Mouse (Mus musculus) lung, postnatal 14 days (tissue): ENCODE measurements around the gene Sqor.

Experiments used
- DNase-seq: peaks from one replicate; pipeline ENCODE4 v3.0.0; 2021

The Sqor gene

GRCm38 (mm10) chr2:122786167-122786566, 21.1 kb downstream of the Sqor start:
- no peak for DNase-seq

DNA sequence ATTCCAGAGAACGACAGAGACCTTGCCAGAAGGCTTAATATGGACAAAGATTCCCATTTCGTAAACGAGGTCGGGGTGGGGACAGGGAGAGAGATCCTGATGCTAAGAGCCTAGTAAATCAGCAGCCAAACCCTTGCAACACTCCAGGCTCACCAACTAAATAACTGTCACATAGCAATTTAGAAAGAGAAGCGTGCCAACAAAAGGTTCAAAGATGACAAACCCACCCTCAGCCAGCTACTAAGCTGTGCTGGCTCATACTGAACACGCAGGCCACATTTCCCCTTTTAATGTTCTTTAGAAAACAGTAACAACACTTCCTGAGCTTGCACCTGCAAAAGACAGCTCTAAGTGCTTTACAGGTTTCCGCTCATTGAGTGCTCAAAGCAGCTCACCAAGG, 24.3 kb downstream of the Sqor start:
- DNase-seq: peak; percentile 28

- no peak for DNase-seq
These were observed 24.7 kb downstream of the Sqor start for GRCm38 (mm10) chr2:122789730-122790129.

- DNase-seq: no peak
These were observed 39.4 kb downstream of the Sqor start for GRCm38 (mm10) chr2:122804392-122804791.

- DNase-seq: no peak
These were observed 41.0 kb downstream of the Sqor start for GRCm38 (mm10) chr2:122806040-122806439.

- no peak for DNase-seq
These were observed 44.0 kb downstream of the Sqor start for GRCm38 (mm10) chr2:122809027-122809426.

GRCm38 (mm10) chr2:122816986-122817385, 51.9 kb downstream of the Sqor start:
- DNase-seq: no peak

- no peak for DNase-seq
These were observed 56.2 kb downstream of the Sqor start for GRCm38 (mm10) chr2:122821246-122821645.

- DNase-seq: peak; percentile 54
These were observed 60.6 kb downstream of the Sqor start for GRCm38 (mm10) chr2:122825406-122826236.

- DNase-seq: no peak
These were observed 61.3 kb downstream of the Sqor start for GRCm38 (mm10) chr2:122826302-122826701.

- DNase-seq: no peak
These were observed 89.6 kb downstream of the Sqor start for GRCm38 (mm10) chr2:122854636-122855035.

- DNase-seq: no peak
These were observed 90.3 kb downstream of the Sqor start for GRCm38 (mm10) chr2:122855354-122855753.
